Mouse (Mus musculus): Measurements from ENCODE around the gene Parp6. TPM values are rescaled to one million over a fixed set of nuclear protein-coding genes. Genes with fewer than 3 reads are reported as not detected.

Gene Parp6
- total RNA-seq (2021), result 10 to 100 TPM; 18.6 to 20.3 TPM
- long read RNA-seq, experiment 1, partial matches to known transcripts, result 3 of 22 reads
- long read RNA-seq, experiment 1, other reads (novel, unspliced or antisense), result 17 of 22 reads
- long read RNA-seq, experiment 2, partial matches to known transcripts, result 1 of 23 reads
- long read RNA-seq, experiment 2, other reads (novel, unspliced or antisense), result 22 of 23 reads

- DNase-seq, result peak; percentile 100
These were observed at the start of gene Parp6 for GRCm38 (mm10) chr9:59616622-59617306. TSS of gene Parp6 (plus strand) at chr9:59617284.

GRCm38 (mm10) chr9:59571852-59572251 lies 45.2 kb upstream of the Parp6 start:
- no peak for DNase-seq

- no peak for DNase-seq
These were observed 39.7 kb upstream of the Parp6 start for GRCm38 (mm10) chr9:59577401-59577800.

DNA sequence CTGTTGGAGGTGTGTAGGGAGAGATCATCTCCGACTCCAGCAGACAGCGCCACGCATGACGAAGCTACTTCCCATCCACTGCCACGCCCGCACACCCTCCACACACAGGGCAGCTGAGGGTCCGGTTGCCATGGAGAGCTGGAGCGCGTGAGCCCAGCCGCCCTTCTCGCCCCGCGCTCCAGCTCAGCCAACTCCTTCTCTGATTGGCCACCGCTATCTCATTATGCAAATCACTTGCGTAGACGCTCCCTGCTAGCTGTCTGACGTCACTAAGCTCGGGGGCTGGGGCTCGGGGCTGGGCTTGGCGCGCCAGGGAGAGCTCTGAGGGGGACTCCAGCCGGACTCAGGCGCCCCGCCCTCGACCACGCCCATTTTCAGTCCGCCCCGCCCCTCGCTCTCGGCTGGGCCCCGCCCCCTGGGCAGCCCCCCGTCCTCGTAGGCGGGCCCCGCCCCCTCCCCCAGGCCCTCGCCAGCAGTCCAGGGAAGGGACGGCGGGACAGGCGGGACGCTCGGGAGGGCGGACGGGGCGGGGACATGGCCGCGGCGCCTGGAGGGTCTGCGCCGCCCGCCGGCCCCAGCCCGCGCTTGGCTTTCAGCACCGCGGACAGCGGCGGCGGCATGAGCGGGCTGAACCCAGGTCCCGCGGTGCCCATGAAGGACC lies 39.1 kb upstream of the Parp6 start, which contains the start of gene Celf6:
Gene Celf6 (plus strand): TSS at position 74 of the 661 bp plus-strand sequence.
- peak; percentile 78 for DNase-seq

GRCm38 (mm10) chr9:59578505-59578867 lies 38.6 kb upstream of the Parp6 start:
- no peak for DNase-seq

- DNase-seq, result peak; percentile 52
These were observed 32.2 kb upstream of the Parp6 start for GRCm38 (mm10) chr9:59584871-59585308.

- DNase-seq, result no peak
These were observed 28.8 kb upstream of the Parp6 start for GRCm38 (mm10) chr9:59588252-59588651.

- no peak for DNase-seq
These were observed 28.1 kb upstream of the Parp6 start for GRCm38 (mm10) chr9:59588710-59589671.

DNA sequence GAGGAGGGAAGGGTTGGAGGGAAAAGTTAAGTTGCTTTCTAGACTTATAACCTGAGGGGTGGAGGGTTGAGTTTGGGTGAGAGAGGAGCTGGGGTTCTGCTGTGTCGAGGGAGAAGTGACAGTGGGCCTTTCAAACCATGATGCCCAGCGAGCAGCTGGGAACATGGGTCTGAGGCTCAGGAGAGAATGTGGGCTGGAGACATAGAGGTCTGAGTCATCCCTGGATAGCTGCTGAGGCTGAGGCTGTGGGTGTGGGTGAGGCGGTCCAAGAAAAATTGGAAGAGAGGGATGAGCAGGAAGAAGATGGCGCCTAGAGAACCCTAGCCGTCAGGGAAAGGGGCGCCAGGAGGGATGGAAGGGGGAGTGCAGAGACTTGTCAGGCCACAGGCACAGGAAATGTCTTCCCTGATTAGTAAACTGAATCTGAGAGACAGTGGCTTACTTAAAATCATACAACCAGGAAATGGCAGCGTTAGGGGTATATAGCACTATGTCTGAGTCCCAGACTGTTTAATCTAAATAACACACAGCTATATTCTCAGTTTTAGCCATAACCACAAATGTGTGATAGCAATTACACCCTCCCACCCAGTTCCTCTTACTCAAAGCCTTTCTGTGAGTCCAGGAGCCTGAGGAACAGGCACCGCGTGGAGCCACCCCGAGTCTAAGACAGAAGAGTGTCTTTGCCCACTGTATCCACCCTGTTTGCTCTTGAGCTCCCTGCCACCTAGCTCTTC lies 27.2 kb upstream of the Parp6 start:
- DNase-seq, result no peak

DNA sequence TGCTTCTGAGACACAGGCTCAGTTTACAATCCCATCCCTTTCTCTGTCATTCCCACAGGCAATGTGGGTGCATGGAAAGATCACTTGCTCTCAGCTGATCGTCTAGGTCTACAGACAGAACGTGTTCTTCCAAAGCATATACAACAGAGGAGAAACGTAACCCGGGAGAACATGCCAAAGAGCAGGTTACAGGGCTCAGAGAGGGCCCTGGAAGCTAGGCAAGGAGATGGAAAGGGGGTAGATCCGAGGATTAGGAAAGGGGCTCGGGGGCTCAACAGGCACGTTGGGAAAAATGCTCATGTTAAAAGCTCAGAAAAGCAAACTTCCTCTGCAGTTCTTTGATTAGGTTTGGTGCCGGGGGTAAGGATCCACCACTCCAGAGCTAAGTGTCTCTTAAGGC lies 15.4 kb upstream of the Parp6 start:
- no peak for DNase-seq

DNA sequence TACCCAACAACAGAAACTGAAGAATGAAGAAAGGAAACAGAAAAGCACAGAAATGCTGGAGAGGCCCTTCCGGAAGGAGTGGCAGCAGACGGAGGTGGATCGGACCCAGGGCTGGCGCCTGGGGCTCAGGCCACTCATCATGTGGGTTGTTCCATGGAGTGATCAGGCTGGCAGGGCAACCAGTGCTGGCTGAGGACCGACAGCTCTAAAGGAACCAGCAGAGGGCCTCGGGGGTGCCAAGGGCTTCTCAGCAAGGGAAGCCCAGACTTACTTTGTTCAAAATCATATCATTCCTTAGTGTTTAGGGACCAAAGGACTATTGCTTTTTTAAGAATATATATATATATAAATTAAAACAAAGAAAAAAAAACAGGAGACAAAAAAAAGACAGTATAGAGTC lies 11.1 kb upstream of the Parp6 start:
- no peak for DNase-seq

- no peak for DNase-seq
These were observed 6.1 kb upstream of the Parp6 start for GRCm38 (mm10) chr9:59610950-59611349.

- no peak for DNase-seq
These were observed 1.3 kb upstream of the Parp6 start for GRCm38 (mm10) chr9:59615797-59616196.

- no peak for DNase-seq
These were observed 356 bp downstream of the Parp6 start for GRCm38 (mm10) chr9:59617307-59617973.

GRCm38 (mm10) chr9:59638372-59638771 lies 21.3 kb downstream of the Parp6 start:
- DNase-seq, result no peak

- no peak for DNase-seq
These were observed 22.9 kb downstream of the Parp6 start for GRCm38 (mm10) chr9:59639936-59640335.

- no peak for DNase-seq
These were observed 24.2 kb downstream of the Parp6 start for GRCm38 (mm10) chr9:59641320-59641719.

DNA sequence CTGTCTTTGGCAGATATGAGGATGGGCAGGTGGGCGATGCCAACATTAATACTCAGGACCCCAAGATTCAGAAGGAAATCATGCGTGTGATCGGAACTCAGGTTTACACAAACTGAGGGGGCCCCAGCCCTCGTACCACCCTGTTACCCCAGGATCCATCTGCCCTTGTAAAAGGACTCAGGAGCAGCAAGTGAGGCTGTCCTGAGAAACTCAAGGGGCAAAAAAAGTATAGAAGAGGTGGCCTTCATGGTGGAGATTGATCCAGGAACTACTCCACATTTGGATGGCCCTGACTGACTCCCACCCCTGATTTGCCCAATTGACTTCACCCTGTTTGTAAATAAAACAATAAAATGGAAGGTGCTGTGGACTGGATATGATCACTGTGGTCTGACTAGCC lies 32.8 kb downstream of the Parp6 start:
- DNase-seq, result no peak

GRCm38 (mm10) chr9:59653371-59653770 lies 36.3 kb downstream of the Parp6 start:
- no peak for DNase-seq

GRCm38 (mm10) chr9:59654450-59654983 lies 37.4 kb downstream of the Parp6 start:
- no peak for DNase-seq

Data from gastrocnemius, postnatal 25 days (tissue).